Mouse (Mus musculus) right cerebral cortex, adult 18-20 months (tissue): ENCODE measurements at regions not wholly inside any gene's neighbourhood (a gene's known extent, or its start where the extent isn't known, plus 50 kb on each side); places are given as distances from the start of the nearest gene placed in this dataset.

Experiments used
- DNase-seq: peaks from one replicate; pipeline ENCODE4 v3.0.0; 2022; ENCODE audit warnings: mixed read lengths

- no peak for DNase-seq
Measured at GRCm38 (mm10) chr12:9274181-9274580, 244.4 kb downstream of the Ttc32 start.

DNA sequence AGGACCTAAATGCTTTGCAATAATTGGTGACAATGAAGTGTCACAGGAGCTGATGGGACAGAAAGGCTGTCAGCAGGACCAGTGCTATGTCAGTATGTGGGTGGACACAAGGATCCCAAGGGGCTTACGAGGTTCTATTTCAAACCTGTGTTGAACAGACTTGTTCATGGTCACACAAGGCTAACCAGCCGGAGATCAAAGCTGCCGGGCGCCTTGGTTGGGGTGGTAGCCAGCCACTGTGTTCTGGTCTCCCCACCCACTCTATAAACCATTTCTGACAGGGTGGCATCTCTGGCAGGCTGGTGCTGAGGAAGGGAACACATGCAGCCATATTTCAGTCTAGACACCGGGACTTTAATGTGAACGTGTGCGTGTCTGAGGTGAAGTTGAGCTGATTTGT is 245.9 kb downstream of the Ttc32 start:
- no peak for DNase-seq

DNA sequence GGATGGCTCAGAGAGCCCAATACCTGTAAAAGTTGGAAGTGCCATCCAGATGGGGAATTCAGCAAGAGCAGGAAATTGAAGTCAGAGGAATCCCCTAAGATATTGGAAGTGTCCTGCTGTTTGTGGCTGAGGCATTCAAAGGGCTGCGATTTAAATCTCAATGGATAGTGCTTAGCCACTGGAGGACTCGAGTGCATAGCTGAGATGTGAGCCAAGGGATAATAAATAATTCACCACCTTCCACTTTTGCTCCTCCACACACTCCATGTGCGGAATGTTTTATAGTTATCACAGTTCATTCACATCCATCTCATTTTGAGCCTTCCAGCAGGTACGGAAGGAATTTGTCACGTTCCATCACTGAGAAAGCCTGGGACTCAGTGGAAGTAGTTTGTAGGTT is 248.9 kb downstream of the Ttc32 start:
- no peak for DNase-seq

- DNase-seq: no peak
Measured at GRCm38 (mm10) chr12:9279893-9280605, 250.3 kb downstream of the Ttc32 start.

- DNase-seq: no peak
Measured at GRCm38 (mm10) chr12:9287271-9287670, 257.5 kb downstream of the Ttc32 start.

DNA sequence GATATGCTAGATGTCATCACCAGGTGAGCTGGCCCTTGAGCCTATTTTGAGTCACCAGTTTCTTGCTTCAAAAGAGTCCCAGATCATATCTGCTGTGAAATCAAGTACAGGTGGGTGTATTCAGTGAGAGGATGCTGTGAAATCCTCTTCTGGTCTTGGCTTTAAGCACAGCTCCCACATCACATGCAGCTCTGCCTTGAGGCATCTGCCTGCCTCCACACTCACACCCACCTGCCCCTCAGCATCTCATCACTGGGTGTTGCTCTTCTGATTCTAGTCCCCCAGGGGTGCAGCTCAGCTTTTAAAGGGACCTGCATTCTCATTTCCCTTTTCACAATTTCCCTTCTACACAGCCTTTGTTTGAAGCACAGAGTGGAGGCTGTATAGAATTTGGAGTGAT is 262.9 kb downstream of the Ttc32 start:
- DNase-seq: peak; percentile 81

DNA sequence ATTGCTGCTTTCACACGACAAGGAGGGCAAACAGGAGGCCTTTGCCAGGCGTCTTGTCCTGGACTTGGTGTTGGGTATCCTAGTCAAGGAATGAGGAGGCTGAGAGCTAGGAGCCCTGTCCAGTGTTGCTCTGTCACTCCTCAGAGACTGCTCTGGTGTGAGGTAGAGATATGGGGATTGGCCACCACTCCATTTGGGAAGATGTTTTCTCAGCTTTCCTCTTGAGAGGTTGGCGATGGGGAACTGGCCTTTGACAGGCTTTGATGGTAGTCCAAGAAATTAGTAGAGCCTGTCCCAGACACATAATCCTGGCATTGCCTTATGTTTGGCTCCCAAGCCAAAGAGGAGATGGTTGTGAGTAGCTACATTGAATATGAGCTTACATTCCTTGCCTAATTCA is 265.4 kb downstream of the Ttc32 start:
- no peak for DNase-seq

- no peak for DNase-seq
Measured at GRCm38 (mm10) chr12:9298848-9299655, 269.3 kb downstream of the Ttc32 start.

GRCm38 (mm10) chr12:9304146-9304545 is 265.8 kb upstream of the Osr1 start:
- peak; percentile 29 for DNase-seq

DNA sequence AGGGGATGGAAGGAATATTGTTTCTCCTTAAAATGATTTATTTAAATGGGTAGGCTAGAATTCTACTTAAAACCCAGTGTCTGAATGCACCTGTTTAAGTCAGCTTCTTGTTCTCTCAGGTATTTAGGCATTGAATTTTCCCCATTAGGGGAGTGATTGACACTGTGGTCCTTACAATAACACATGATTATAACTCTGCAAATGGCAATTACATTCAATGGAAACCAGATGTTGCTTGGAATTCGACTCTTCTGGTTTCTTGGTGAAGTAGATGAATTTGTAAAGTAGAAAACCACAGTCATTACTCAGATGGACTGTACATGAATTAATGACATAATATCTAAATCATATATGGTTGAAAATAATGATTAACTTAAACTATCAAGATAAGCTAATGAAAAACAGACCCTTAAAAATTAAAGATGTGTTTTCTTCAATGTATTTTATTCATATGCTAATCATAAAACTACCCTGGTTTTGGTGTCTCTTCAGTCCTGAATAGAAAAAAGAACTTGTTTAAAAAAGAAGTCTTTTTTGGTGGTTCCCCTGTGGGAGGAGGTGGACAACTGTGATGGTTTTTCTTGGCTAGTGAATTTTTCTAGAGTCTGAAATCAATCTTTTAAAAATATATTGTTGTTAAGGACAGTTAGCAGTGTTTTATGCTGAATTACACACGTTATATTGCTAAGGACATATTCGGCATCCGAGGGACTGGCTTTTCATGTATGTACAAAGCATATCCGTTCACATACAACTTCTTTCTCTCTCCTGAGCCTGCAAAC is 231.8 kb upstream of the Osr1 start:
- DNase-seq: peak; percentile 4

DNA sequence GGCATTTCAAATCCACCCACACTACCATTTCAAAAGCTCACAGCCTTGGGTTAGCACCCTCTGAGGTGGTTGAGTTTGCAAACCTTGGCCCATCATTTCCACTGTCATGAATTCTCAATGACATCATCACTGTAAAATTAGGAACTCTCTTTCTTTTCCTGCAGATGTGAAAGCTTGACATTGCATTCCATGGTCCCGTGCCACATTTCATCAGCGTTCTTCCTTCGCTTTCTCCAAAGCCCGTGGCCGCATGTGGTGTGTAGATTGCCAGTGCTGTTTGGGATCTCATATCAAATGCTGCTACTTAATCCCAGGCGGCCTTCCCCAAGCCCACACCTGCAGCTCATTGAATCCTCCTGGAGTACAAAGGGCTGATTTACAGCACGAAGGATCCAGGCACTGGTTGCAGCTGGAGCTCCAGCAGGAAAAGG is 231.1 kb upstream of the Osr1 start:
- peak; percentile 1 for DNase-seq

DNA sequence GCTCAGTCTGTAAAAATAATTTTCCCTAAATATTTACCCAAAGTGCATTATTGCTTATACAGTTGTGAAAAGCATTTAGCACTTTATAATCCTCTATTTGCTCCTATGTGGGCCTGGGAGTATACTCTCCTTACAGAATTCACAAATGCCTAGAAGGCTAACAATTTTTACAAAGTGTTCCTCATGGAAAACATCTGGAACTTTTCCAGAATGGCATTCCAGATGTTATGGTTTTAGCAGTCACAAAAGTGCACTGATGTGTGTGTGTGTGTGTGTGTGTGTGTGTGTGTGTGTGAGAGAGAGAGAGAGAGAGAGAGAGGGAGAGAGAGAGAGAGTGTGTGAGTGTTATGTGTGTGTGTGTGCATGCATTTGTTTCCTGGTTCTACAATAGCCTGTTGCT is 229.1 kb upstream of the Osr1 start:
- DNase-seq: no peak

- DNase-seq: no peak
Measured at GRCm38 (mm10) chr12:9345359-9345758, 224.6 kb upstream of the Osr1 start.

DNA sequence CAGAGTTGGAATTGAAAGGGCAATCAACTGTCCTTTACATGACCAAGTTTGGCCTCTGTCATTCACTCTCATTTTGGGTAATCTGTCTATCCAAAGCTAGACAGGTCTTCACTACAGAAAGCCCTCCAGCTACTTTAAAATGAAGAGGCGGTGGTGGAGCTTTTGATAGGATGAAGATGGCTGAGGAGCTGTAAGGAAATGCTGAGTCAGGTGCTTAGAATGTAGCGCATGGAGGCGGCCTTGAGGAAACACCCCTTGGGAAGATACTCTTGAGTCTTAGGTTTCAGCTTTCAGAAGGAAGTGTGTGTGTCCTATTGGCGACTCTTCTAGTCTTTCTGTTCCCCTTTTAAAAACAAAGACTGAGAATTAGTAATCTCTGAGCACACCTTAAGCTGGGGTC is 214.4 kb upstream of the Osr1 start:
- DNase-seq: no peak

DNA sequence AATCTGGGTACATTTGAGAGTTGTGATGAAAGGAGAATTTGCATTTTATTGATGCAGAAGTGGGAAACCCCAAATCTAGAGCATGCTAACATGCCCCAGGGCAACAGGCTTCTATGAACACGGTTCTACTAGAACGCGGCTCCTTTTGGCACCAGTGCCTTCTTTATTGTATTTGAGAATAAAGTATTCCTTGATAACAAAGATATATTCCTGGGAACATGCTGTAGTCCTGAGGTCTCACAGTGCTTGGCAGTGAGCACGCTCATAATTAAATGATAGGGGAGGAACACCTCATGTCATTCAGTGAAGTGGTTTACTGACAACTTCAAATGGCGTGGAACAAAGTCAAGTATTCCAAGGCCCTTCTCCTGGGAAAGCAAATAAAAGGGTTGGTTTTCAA is 212.1 kb upstream of the Osr1 start:
- no peak for DNase-seq

GRCm38 (mm10) chr12:9358872-9359271 is 211.0 kb upstream of the Osr1 start:
- no peak for DNase-seq

- DNase-seq: no peak
Measured at GRCm38 (mm10) chr12:9365931-9366330, 204.0 kb upstream of the Osr1 start.

DNA sequence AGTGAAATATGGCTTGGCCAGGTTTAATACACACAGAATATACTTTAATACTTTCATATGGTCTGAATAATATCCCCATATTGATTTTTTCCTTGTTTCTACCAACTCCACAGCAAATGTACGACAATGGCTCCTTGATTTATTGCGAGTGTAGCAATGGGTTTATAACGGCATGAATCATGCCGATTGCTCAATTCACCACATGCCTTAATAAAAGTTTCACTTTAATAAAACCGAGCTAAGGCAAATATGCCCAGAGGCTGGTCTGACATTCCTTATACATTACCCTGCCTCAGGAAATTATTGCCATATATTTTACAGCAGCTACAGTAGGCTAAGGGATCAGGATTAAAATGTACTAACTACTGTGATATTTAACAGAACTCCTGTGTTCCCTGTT is 201.2 kb upstream of the Osr1 start:
- no peak for DNase-seq

DNA sequence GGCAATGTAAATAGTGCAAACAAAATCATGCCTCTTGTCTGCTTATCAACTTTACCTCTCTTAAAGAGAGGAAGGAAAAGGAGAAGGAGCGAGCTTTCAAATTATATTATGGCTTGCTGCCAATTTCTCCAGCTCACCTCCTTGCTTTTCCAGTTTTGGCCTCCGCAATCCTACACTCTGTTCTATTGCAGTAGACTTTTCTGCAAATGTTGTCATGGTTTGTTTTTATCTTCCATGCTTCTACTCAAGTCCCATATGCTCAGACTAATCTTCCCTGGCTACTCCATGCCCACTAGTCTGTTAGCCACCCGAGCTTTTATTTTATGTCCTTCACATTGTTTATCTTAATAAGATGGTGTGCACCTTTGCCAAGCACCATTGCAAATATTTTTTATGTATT is 168.0 kb upstream of the Osr1 start:
- DNase-seq: peak; percentile 5

DNA sequence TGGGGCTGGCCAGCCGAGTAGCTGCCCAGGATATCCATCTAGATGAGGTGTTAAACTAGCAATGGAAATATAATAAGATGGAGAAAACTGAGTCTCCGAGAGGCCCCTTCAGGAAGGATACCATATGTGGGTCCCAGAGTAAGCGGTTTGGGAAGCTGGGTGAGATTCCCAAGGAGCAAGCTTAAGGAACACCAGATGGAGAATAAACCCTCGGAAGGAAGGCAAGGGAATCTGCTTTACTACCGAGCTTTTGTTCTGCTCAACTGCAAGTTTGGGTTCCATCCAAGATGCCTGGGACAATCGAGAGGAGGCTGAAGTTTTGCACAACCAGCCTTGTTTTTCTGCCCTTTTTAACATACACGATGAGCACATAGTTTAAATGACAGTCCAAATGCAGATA is 164.9 kb upstream of the Osr1 start:
- DNase-seq: no peak

- no peak for DNase-seq
Measured at GRCm38 (mm10) chr12:9419311-9419710, 150.6 kb upstream of the Osr1 start.

DNA sequence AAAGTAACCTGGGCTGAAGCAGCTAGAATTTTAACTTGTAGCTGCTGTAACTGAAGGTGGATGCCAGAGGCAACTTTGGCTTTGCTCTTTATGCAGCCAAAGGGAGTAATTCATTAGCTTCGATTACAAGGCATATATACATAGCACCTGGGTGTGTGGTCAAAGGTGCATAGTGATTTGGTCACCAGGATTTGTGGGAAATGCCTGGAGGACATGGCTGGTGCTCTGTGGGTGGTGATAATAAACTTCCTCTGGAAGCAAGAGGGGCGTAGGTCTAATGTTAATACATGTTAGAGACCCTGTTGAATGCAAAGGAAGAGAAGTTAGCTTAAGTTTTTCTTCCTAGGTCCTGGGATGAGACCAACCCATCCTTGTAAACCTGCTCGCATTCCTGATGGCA is 139.3 kb upstream of the Osr1 start:
- DNase-seq: no peak

GRCm38 (mm10) chr12:9438575-9439161 is 131.2 kb upstream of the Osr1 start:
- no peak for DNase-seq
